Mouse (Mus musculus) spleen, adult 2 months (tissue): ENCODE results near the gene B4galt1. TPM values are rescaled to one million over a fixed set of nuclear protein-coding genes. Genes with fewer than 3 reads are reported as not detected.

Experiments
- DNase-seq, 2 experiments: peaks; one replicate each; pipeline versions ENCODE4 v3.0.0 to v3.0.0-alpha.2; 2012 to 2021; ENCODE audit warnings: low spot score in 2 of 2, low read depth in 1 of 2
- H3K27ac ChIP-seq: fragments of 200-500 bp; 2 replicates; pipeline ENCODE4 v1.5.1; 2012; ENCODE audit warnings: low read length, inconsistent platforms; ENCODE audit not compliant: insufficient read depth
- H3K27me3 ChIP-seq: fragments of 200-500 bp; 2 replicates; pipeline ENCODE4 v1.6.1; 2012; ENCODE audit warnings: mild to moderate bottlenecking, moderate library complexity, low read length, inconsistent platforms; ENCODE audit not compliant: control insufficient read depth, insufficient read depth
- H3K36me3 ChIP-seq: fragments of 200-500 bp; 2 replicates; pipeline ENCODE4 v1.6.1; 2012; ENCODE audit warnings: mild to moderate bottlenecking, low read length, inconsistent platforms; ENCODE audit not compliant: control insufficient read depth, insufficient read depth
- H3K4me1 ChIP-seq: fragments of 200-500 bp; 2 replicates; pipeline ENCODE4 v1.6.1; 2011; ENCODE audit warnings: inconsistent platforms; ENCODE audit not compliant: control insufficient read depth, insufficient read depth, insufficient read length
- H3K4me3 ChIP-seq: fragments of 200-500 bp; 2 replicates; pipeline ENCODE4 v1.5.1; 2011; ENCODE audit warnings: mild to moderate bottlenecking, inconsistent platforms; ENCODE audit not compliant: insufficient read depth, insufficient read length; ENCODE audit errors: extremely low read depth
- CTCF ChIP-seq: fragments of 200-500 bp; IDR thresholded peaks from 2 replicates; pipeline ENCODE4 v1.5.1; 2011; ENCODE audit warnings: mild to moderate bottlenecking, inconsistent platforms; ENCODE audit not compliant: insufficient read depth, insufficient read length, insufficient replicate concordance; ENCODE audit errors: extremely low read depth
- POLR2A ChIP-seq: fragments of 200-500 bp; IDR thresholded peaks from 2 replicates; pipeline ENCODE4 v1.6.1; 2011; ENCODE audit warnings: low read depth, low read length, inconsistent platforms
- WGBS: fragments of 180-500 bp; shearing (Covaris S2); methylation state at CpG from one replicate; pipeline ENCODE4 v1.1.7; 2018; 5-methylcytosine and 5-hydroxymethylcytosine counted together
- polyA plus RNA-seq: library from polyadenylated mRNA; depleted of rRNA; stranded (reverse); fragments of >200 nt; gene quantifications from 2 replicates; pipeline ENCODE4 v1.2.3, GENCODE M21; 2012

The B4galt1 gene
- polyA plus RNA-seq, 1 experiment = 24.6 TPM

DNA sequence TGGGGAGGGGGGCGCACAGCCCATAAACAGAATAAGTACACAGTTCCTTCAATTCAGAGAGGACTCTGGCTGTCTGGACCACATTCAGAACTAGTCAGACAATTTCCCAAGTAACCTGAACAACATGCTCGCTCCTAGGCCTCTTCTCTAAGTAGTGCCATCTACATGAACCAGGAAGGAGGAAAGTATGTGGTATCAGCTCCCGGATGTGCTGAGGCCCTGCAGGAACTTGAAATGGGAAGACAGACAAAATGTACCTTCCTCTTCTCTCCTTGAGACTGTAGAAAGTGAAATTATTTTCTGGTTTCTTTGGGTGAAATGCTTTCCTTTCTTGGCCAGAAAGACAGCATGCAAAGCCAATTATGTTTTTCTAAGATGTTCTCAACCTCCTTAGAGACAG lies 38.7 kb downstream of the B4galt1 start:
- H3K27me3 ChIP-seq = no peaks in the 10 kb centered on the region
- no peak for DNase-seq
- 44% methylated on average over 3 of the region's 3 CpGs for WGBS
- no peak overlapping the region for H3K27ac ChIP-seq
- H3K4me3 ChIP-seq = no peak overlapping the region
- H3K4me1 ChIP-seq = peaks cover 9% of the 10 kb centered on the region; the same call in 1 of the 2 replicates
- peaks cover 20% of the 10 kb centered on the region for H3K36me3 ChIP-seq
- TF ChIP-seq POLR2A = no peak
- no peak for TF ChIP-seq CTCF

DNA sequence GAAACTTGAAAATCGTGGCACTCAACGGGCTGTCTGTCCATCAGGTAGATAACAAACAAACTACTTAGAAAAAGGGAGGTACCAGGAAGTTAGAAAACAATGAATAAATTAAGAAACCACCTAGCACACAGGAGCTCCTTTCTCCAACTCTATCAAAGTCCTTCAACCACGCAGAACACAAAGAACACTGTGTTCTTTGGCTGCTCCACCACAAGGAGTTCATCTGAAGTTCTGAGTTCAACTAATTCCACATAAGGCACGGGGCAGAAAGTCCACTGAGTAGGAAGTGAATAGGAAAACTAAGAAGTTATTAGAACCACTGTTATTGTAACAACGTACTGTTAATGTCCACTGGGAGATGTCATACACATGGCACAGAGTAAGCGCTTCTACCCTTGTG lies 39.4 kb downstream of the B4galt1 start:
- Histone ChIP-seq H3K27ac (no peak overlapping the region), H3K4me1 (peaks cover 9% of the 10 kb centered on the region; the same call in 1 of the 2 replicates), H3K4me3 (no peak overlapping the region), H3K36me3 (peaks cover 22% of the 10 kb centered on the region), H3K27me3 (no peaks in the 10 kb centered on the region)
- 86% methylated on average over 6 of the region's 6 CpGs for WGBS
- DNase-seq = no peak
- TF ChIP-seq POLR2A = no peak
- no peak for TF ChIP-seq CTCF

DNA sequence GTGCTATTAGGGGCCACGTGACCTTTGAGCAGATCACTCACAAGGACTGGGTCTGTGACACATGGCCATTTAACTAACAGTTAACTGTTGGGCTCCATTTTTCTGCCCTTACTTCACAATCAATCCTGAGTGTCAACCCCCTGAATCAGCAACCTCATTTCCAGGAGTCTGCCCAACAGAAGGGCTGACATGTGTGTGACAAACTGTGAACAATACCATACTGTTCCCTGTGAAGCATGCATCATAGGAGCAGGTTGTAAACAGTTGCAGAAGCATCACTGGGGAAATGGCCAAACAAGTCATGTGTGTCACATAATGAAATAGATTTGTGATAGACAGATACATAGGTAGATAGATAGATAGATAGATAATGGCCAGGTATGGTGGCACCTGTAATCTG lies 40.9 kb downstream of the B4galt1 start:
- H3K27me3 ChIP-seq = no peaks in the 10 kb centered on the region
- TF ChIP-seq POLR2A = no peak
- TF ChIP-seq CTCF = no peak
- H3K36me3 ChIP-seq = peaks cover 23% of the 10 kb centered on the region
- H3K27ac ChIP-seq = no peak overlapping the region
- WGBS = 93% methylated on average over 1 of the region's 1 CpGs
- DNase-seq = no peak
- peaks cover 9% of the 10 kb centered on the region; the same call in 1 of the 2 replicates for H3K4me1 ChIP-seq
- no peak overlapping the region for H3K4me3 ChIP-seq

DNA sequence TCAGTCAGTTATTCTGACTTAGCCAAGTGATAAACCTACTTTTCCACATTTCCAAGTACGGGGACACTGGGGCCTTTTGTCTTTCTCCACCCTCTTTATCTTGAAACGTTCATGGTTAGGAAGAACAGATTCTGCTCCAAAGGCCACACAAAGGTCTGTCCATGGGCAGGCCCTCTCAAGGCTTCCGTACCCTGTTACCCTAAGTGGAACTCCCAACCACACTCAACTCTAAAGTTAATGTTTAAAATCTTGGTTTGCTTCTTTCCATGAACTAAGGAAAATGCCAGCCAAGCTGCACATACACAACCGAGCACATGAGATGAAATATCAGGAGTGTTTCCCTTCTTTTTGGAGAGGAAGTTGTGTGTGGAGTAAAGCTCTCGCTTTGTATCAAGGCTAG lies 43.3 kb downstream of the B4galt1 start:
- DNase-seq = no peak
- no peaks in the 10 kb centered on the region for H3K27me3 ChIP-seq
- H3K4me3 ChIP-seq = no peak overlapping the region
- H3K36me3 ChIP-seq = peaks cover 29% of the 10 kb centered on the region
- 92% methylated on average over 5 of the region's 5 CpGs for WGBS
- TF ChIP-seq POLR2A (no peak), CTCF (no peak)
- no peak overlapping the region for H3K27ac ChIP-seq
- H3K4me1 ChIP-seq = peaks cover 2% of the 10 kb centered on the region; the same call in 1 of the 2 replicates

DNA sequence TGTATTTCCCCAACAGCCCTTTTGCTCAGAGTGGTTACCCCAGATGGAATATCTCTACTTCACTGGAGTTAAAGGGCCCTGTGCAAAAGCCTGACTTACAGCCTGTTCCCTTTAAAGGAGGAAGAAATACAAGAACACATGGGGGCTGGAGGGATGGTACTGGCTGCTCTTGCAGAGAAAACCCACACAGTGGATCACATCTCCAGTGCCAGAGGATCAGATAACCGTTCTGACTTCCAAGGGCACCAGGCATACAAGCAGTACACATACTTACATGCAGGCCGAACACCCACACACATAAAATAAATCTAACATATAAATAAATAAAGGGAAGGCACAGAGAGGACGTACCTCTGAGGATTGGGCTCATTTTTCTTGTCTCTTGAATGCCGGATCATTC lies 46.4 kb downstream of the B4galt1 start:
- Histone ChIP-seq H3K27me3 (no peaks in the 10 kb centered on the region), H3K27ac (no peak overlapping the region), H3K36me3 (peaks cover 34% of the 10 kb centered on the region), H3K4me3 (no peak overlapping the region), H3K4me1 (no peaks in the 10 kb centered on the region)
- WGBS = 96% methylated on average over 4 of the region's 4 CpGs
- no peak for DNase-seq
- TF ChIP-seq POLR2A = no peak
- no peak for TF ChIP-seq CTCF

DNA sequence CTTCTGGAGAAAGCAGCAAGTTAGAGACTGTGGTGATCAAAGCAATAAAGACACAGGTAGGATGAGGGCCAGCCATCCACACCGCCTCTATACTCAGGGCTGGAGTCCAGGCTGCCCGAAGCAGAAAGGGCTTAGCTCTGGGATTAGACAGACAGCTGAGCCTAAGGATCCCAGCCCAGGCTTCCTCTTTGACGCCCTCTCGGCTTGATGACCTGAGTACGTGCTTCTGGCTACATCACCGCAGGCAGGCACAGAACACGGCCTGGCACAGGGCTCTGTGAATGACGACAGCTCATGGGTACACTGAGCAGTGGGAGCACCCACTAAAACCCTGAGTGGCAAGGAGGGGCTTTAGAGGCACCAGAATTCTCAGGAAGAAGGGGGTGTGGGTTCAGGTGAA lies 48.4 kb downstream of the B4galt1 start:
- Histone ChIP-seq H3K4me3 (no peak overlapping the region), H3K27ac (no peak overlapping the region), H3K4me1 (no peaks in the 10 kb centered on the region), H3K36me3 (peaks cover 27% of the 10 kb centered on the region), H3K27me3 (no peaks in the 10 kb centered on the region)
- no peak for DNase-seq
- TF ChIP-seq POLR2A = no peak
- TF ChIP-seq CTCF = no peak
- WGBS = 95% methylated on average over 8 of the region's 8 CpGs

DNA sequence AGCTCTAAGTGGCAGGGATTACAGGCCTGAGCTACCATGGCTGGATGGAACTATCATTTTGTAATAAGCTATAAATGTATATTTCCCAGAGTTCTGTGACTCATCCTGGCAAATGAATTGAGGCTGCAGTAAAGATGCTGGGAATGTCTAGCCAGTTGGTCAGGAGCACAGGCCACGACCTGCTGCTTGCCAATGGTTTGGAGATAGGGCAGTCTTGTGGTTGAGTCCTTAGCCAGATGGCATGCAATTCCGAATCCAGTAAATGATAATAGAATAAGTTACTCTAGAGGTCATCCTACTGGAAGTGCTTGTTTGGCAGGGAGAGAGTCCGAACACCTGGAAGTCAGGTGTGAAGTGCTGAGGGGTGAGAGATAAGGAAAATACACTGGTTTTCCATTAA lies 51.0 kb downstream of the B4galt1 start:
- no peak for DNase-seq

DNA sequence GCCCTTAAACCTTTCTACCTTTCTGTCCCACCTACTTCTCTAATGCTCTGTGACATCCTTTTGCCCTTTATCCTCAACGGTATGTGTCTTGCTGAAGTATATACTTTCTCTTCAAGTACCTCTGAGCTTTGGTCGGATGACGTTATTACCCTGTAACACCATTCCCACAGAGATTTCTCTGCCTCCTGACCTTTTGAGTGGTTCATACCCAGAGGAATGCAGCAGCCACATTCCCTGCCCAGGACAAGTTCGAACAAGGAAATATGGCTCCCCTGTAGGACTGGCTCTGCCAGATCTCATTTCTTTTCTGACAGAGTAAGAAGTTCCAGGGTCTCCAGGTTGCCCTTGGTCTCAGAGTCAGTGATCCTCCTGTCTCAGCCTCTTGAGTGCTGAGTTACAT lies 51.9 kb downstream of the B4galt1 start:
- TF ChIP-seq CTCF (no peak), POLR2A (no peak)
- Histone ChIP-seq H3K4me1 (no peaks in the 10 kb centered on the region), H3K36me3 (peaks cover 13% of the 10 kb centered on the region)

More for the DNA sequence above, 51.0 kb downstream of the B4galt1 start:
- H3K27ac ChIP-seq = no peak overlapping the region
- H3K4me3 ChIP-seq = no peak overlapping the region
- peaks cover 19% of the 10 kb centered on the region for H3K36me3 ChIP-seq
- no peaks in the 10 kb centered on the region for H3K4me1 ChIP-seq
- WGBS = 95% methylated on average over 3 of the region's 3 CpGs
- H3K27me3 ChIP-seq = no peaks in the 10 kb centered on the region
- TF ChIP-seq CTCF = no peak
- no peak for TF ChIP-seq POLR2A

More for the DNA sequence above, 51.9 kb downstream of the B4galt1 start:
- Histone ChIP-seq H3K4me3 (no peak overlapping the region), H3K27ac (no peak overlapping the region), H3K27me3 (no peaks in the 10 kb centered on the region)
- 94% methylated on average over 4 of the region's 4 CpGs for WGBS
- DNase-seq = no peak
